Mouse (Mus musculus) heart, postnatal 0 days (tissue): ENCODE measurements around the gene Zfp113. TPM values are rescaled to one million over a fixed set of nuclear protein-coding genes. Genes with fewer than 3 reads are reported as not detected.

Experiments
- ATAC-seq: fragments of 200-750 bp; cut with Nextera tagmentation; 2 replicates; pipeline ENCODE4 v1.8.0; 2017; ENCODE audit warnings: low read depth, moderate number of reproducible peaks, moderate library complexity; ENCODE audit not compliant: insufficient read depth
- DNase-seq: peaks from one replicate; pipeline ENCODE4 v3.0.0-alpha.2; 2016; ENCODE audit warnings: low spot score
- H3K27ac ChIP-seq: fragments of 300-500 bp; sonication (generic); 2 replicates; pipeline ENCODE4 v1.5.1; 2014; ENCODE audit warnings: low read depth, mild to moderate bottlenecking
- H3K27me3 ChIP-seq: fragments of 300-500 bp; sonication (generic); 2 replicates; pipeline ENCODE4 v1.6.1; 2014; ENCODE audit warnings: low read length, mixed read lengths; ENCODE audit not compliant: control insufficient read depth, insufficient read depth
- H3K36me3 ChIP-seq: fragments of 300-500 bp; sonication (generic); replicated peaks from 2 replicates; pipeline ENCODE4 v1.6.1; 2014; ENCODE audit warnings: low read length, mixed read lengths; ENCODE audit not compliant: control insufficient read depth, insufficient read depth
- H3K4me1 ChIP-seq: fragments of 300-500 bp; sonication (generic); 2 replicates; pipeline ENCODE4 v1.6.1; 2014; ENCODE audit warnings: antibody characterized with exemption; ENCODE audit not compliant: control insufficient read depth, insufficient read depth
- H3K4me2 ChIP-seq: fragments of 300-500 bp; sonication (generic); 2 replicates; pipeline ENCODE4 v1.6.1; 2014; ENCODE audit warnings: low read depth, mild to moderate bottlenecking, low read length, moderate library complexity
- H3K4me3 ChIP-seq: fragments of 300-500 bp; sonication (generic); 2 replicates; pipeline ENCODE4 v1.5.1; 2014; ENCODE audit warnings: low read depth, low read length
- H3K9ac ChIP-seq: fragments of 300-500 bp; sonication (generic); replicated peaks from 2 replicates; pipeline ENCODE4 v1.6.1; 2014; ENCODE audit warnings: low read depth, low read length, mixed read lengths
- H3K9me3 ChIP-seq: fragments of 300-500 bp; sonication (generic); replicated peaks from 2 replicates; pipeline ENCODE4 v1.6.1; 2016; ENCODE audit warnings: low read length; ENCODE audit not compliant: control insufficient read depth
- CTCF ChIP-seq: IDR thresholded peaks from 2 replicates; pipeline ENCODE4 v1.5.1; 2016; ENCODE audit warnings: antibody characterized with exemption, control low read depth, low read depth
- EP300 ChIP-seq: IDR thresholded peaks from 2 replicates; pipeline ENCODE4 v1.6.1; 2016; ENCODE audit warnings: antibody characterized with exemption, low read depth
- WGBS: fragments of 180-500 bp; shearing (Covaris S2); extraction: QIAGEN DNeasy Blood & Tissue Kit; methylation state at CpG from one replicate; pipeline ENCODE4 v1.1.7; 2014; 5-methylcytosine and 5-hydroxymethylcytosine counted together
- polyA plus RNA-seq: library from polyadenylated mRNA; unstranded; fragments of >200 nt; fragmentation: Nextera tagmentation; extraction: Ambion mirVana; gene quantifications from 2 replicates; pipeline ENCODE4 v1.2.1, GENCODE M21; 2015
- total RNA-seq: library from RNA; depleted of rRNA; stranded (reverse); fragments of >200 nt; gene quantifications from 2 replicates; pipeline ENCODE4 v1.2.3, GENCODE M21; 2014; ENCODE audit warnings: low replicate concordance

Gene Zfp113
- total and polyA plus RNA-seq, 2 experiments from 2014 or later: 8.3 to 15.3 TPM

DNA sequence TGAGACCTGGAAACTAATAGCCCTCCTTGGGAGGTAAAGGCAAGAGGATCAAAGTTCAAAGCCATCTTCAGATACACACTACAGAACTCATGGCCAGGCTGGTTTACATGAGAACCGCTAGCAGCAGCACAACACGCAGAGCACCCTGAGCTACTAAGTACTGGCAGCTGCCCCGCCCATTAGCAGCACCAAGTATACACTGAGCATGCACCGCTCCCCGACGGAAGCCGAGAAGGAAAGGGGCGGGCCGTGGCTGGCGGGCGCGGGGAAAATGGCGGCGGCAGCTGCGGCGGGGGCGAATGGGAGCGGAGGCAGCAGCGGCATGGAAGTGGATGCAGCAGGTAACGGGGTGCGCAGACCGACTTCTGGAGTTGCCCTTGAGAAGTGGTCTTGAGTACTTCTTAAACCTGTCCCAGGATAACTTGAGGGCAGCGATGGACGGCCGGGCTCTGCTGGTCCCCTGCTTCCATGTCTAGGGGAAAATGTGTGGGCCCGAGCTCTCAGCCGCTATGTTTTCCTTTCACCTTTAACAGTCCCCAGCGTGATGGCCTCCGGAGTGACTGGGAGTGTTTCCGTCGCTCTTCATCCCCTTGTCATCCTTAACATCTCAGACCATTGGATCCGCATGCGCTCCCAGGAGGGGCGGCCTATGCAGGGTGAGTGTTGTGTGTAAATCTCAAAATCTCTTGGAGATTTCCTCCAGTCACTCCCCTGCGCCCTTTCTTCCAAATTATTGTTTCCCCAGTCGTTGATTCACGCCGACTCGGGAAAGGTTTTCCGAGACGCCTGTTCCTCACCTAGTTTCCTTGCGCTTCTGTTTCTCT is 5.5 kb upstream of the Zfp113 start, which contains the start of gene Cops6:
Gene Cops6 (plus strand): TSS at position 230 of the 824 bp plus-strand sequence.
- peak; percentile 95 for ATAC-seq
- H3K4me1 ChIP-seq: peaks cover 6% of the 10 kb centered on the region; the same call in 1 of the 2 replicates
- peak within 1 kb of the TSS; percentile 65 for H3K27ac ChIP-seq
- peak; percentile 93 for DNase-seq
- peak within 1 kb of the TSS; percentile 86 for H3K9ac ChIP-seq
- no peaks in the 10 kb centered on the region for H3K9me3 ChIP-seq
- peak within 1 kb of the TSS; percentile 89 for H3K4me3 ChIP-seq
- no peaks in the 10 kb centered on the region for H3K27me3 ChIP-seq
- H3K36me3 ChIP-seq: peaks cover 38% of the 10 kb centered on the region
- peak within 1 kb of the TSS; percentile 93 for H3K4me2 ChIP-seq
- under 1% methylated on average over 42 of the region's 42 CpGs for WGBS
- TF ChIP-seq EP300 (no peak), CTCF (0 out of 2 replicates have a peak, but pooled peaks have one; percentile 7)

DNA sequence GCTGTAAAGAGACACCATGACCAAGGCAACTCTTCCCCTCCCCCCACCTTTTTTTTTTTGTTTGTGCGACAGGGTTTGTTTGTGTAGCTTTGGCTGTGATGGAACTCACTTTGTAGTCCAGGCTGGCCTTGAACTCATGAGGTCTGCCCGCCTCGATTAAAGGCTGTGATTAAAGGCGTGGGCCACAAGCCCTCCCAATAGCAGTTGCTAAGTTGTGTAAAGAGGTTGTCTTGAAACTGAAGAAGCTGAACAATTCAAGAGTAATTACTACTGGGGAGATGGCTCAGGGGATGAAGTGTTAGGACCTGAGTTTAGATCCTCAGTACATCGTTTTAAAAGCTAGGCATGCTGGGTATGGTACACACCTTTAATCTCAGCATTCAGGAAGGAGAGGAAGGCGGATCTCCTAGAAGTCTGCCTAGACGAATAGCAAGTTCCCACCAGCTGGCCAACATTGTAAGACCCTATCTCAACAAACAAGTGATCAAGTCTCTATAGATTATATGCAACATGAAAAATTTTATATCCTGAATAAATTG is 4.7 kb upstream of the Zfp113 start:
- H3K9ac ChIP-seq: 0 out of 2 replicates have a peak overlapping the region, but pooled peaks have one; percentile 86

DNA sequence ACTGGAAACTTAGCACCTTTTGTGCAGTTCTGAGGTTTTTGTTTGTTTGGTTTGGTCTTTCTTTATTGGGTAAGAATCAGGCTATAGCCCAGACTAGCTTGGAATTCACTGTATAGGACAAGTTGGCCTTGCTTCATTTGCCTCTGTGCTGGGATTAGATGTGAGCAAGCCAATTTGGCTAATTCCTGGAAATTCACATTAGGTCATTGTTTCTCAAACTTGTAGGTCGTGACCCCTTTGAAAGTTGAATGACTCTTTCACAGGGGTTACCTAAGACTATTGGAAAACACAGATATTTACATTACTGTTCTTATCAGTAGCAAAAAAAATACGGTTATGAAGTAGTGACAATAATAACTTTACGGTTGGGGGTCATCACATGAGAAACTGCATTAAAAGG is 1.2 kb downstream of the Zfp113 start:
- Histone ChIP-seq H3K4me3 (peak overlapping the region; percentile 80; the same call in 1 of the 2 replicates), H3K4me1 (peaks cover 8% of the 10 kb centered on the region), H3K9me3 (no peaks in the 10 kb centered on the region), H3K4me2 (peak overlapping the region; percentile 70), H3K36me3 (peaks cover 27% of the 10 kb centered on the region), H3K9ac (no peak overlapping the region), H3K27me3 (no peaks in the 10 kb centered on the region), H3K27ac (no peak overlapping the region)
- no peak for DNase-seq
- no peak for ATAC-seq
- WGBS: 61% methylated on average over 3 of the region's 3 CpGs
- TF ChIP-seq CTCF: no peak
- no peak for TF ChIP-seq EP300

More for the DNA sequence above, 4.7 kb upstream of the Zfp113 start:
- peaks cover 6% of the 10 kb centered on the region; the same call in 1 of the 2 replicates for H3K4me1 ChIP-seq
- peak overlapping the region; percentile 93 for H3K4me2 ChIP-seq
- H3K4me3 ChIP-seq: peak overlapping the region; percentile 89
- no peaks in the 10 kb centered on the region for H3K27me3 ChIP-seq
- WGBS: 65% methylated on average over 7 of the region's 7 CpGs
- no peak for TF ChIP-seq CTCF
- TF ChIP-seq EP300: no peak
- H3K36me3 ChIP-seq: peaks cover 30% of the 10 kb centered on the region
- no peaks in the 10 kb centered on the region for H3K9me3 ChIP-seq
- ATAC-seq: no peak
- no peak for DNase-seq
- peak overlapping the region; percentile 65 for H3K27ac ChIP-seq

DNA sequence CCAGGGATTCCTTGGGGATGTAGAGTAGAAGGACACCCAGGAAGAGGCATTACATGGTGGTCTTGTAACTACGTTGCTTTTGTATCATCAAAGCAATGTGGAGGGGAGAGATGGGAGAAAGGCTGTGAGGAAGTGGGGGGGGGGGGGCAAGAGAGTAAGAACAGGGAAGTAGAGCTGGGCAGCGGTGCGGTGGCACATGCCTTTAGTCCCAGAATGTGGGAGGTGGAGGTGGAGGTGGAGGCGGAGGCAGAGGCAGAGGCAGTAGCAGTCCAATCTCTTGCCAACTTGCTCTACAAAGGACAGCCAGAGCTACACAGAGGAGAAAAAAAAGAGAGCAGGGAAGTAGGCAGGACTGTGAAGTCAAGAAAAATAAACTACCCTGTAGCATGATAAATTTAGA is 17.0 kb downstream of the Zfp113 start:
- Histone ChIP-seq H3K4me3 (no peak overlapping the region), H3K27me3 (no peaks in the 10 kb centered on the region), H3K27ac (no peak overlapping the region), H3K4me1 (no peaks in the 10 kb centered on the region), H3K9me3 (no peaks in the 10 kb centered on the region), H3K36me3 (peaks cover 31% of the 10 kb centered on the region), H3K9ac (no peak overlapping the region), H3K4me2 (no peak overlapping the region)
- TF ChIP-seq CTCF (no peak), EP300 (no peak)
- DNase-seq (no peak), ATAC-seq (no peak)
- WGBS: 52% methylated on average over 4 of the region's 4 CpGs

DNA sequence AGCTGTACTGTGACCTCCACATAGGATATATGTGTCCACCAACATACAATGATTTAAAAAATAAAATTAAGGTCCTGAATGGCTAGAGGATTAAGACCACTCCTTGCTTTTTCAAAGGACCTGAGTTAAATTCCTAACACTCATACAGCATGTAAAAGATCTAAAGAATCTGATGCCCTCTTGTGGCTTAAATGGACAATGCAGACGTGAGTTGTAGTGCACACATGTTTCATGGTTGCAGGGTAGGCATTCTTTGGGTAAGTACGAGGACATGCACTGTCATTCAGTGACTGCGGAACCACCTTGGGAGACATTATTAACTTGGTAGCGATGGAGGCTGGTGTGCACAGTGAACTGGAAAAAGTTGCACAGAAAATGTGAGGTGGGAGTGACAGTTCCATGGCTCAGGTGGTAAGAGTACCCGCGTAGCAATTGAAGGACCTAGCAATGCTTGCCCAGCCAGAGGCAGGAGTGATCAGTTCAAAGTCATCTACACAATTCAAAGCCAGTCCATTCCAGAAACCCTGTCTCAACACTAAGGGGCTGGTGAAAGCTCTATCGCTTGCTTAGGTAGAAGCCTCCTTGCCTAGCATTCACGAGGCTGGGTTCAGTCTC is 17.5 kb downstream of the Zfp113 start:
- DNase-seq (peak; percentile 70), ATAC-seq (peak; percentile 51; the same call in 1 of the 2 replicates)
- Histone ChIP-seq H3K27me3 (no peaks in the 10 kb centered on the region), H3K36me3 (peaks cover 32% of the 10 kb centered on the region), H3K9me3 (no peaks in the 10 kb centered on the region), H3K27ac (no peak overlapping the region), H3K9ac (no peak overlapping the region), H3K4me3 (no peak overlapping the region), H3K4me2 (no peak overlapping the region), H3K4me1 (no peaks in the 10 kb centered on the region)
- TF ChIP-seq EP300 (no peak), CTCF (peak; percentile 68)
- 55% methylated on average over 8 of the region's 8 CpGs for WGBS
